Mouse (Mus musculus): ENCODE data around the gene Aebp2.

- TF ChIP-seq CTCF (IDR thresholded peaks at IDR 0.05 in 2 of 3, conservative IDR thresholded peaks at IDR 0.05 in 1 of 3; ENCODE audit: control insufficient read depth in 1 of 3, insufficient read depth in 1 of 3, low read depth in 2 of 3, low read length in 3 of 3, poor library complexity in 1 of 3, severe bottlenecking in 1 of 3), result no peak
- TF ChIP-seq EP300 (IDR thresholded peaks at IDR 0.05; ENCODE audit: low read depth in 1 of 2, low read length in 2 of 2), result no peak
- TF ChIP-seq GATA1 (IDR thresholded peaks at IDR 0.05; ENCODE audit: low read depth, low read length), result no peak
Observed at GRCm38 (mm10) chr6:140674414-140674813, 52.0 kb downstream of the Aebp2 start.

Measured in MEL (cell line).